Mouse (Mus musculus) hindbrain, embryonic 13.5 days (tissue): Measurements from ENCODE around the gene Wdr43. TPM values are rescaled to one million over a fixed set of nuclear protein-coding genes. Genes with fewer than 3 reads are reported as not detected.
A peak's percentile ranks its signal among the peaks of the same experiment; 100 is the strongest.
"Not testable (repeated sequence)": the region's sequence is repeated elsewhere in the genome, so short reads cannot be mapped to it uniquely, and the experiment has no call there.

Experiments
- ATAC-seq: fragments of 200-750 bp; cut with Nextera tagmentation; 2 replicates; pipeline ENCODE4 v1.8.0; 2017; ENCODE audit warnings: moderate TSS enrichment; ENCODE audit not compliant: low FRiP score
- H3K27ac ChIP-seq: fragments of 300-500 bp; sonication (generic); 2 replicates; pipeline ENCODE4 v1.5.1; 2015; ENCODE audit warnings: inconsistent platforms, mild to moderate bottlenecking, moderate library complexity
- H3K27me3 ChIP-seq: fragments of 300-500 bp; sonication (generic); 2 replicates; pipeline ENCODE4 v1.6.1; 2015; ENCODE audit warnings: mild to moderate bottlenecking, inconsistent platforms
- H3K36me3 ChIP-seq: fragments of 300-500 bp; sonication (generic); 2 replicates; pipeline ENCODE4 v1.6.1; 2015; ENCODE audit warnings: mild to moderate bottlenecking, inconsistent platforms
- H3K4me1 ChIP-seq: fragments of 300-500 bp; sonication (generic); replicated peaks from 2 replicates; pipeline ENCODE4 v1.6.1; 2015; ENCODE audit warnings: inconsistent platforms
- H3K4me2 ChIP-seq: fragments of 300-500 bp; sonication (generic); 2 replicates; pipeline ENCODE4 v1.6.1; 2015; ENCODE audit warnings: inconsistent platforms, mild to moderate bottlenecking, moderate library complexity
- H3K4me3 ChIP-seq: fragments of 300-500 bp; sonication (generic); 2 replicates; pipeline ENCODE4 v1.5.1; 2015; ENCODE audit warnings: mild to moderate bottlenecking, inconsistent platforms
- H3K9ac ChIP-seq: fragments of 300-500 bp; sonication (generic); 2 replicates; pipeline ENCODE4 v1.6.1; 2015; ENCODE audit warnings: mild to moderate bottlenecking, inconsistent platforms
- H3K9me3 ChIP-seq: fragments of 300-500 bp; sonication (generic); 2 replicates; pipeline ENCODE4 v1.6.1; 2016; ENCODE audit warnings: inconsistent platforms
- WGBS: fragments of 180-500 bp; shearing (Covaris S2); methylation state at CpG from one replicate; pipeline ENCODE4 v1.1.7; 2015; 5-methylcytosine and 5-hydroxymethylcytosine counted together
- polyA plus RNA-seq: library from polyadenylated mRNA; unstranded; fragments of >200 nt; fragmentation: Nextera tagmentation; extraction: Ambion mirVana; gene quantifications from 2 replicates; pipeline ENCODE4 v1.2.1, GENCODE M21; 2015

Wdr43 gene
- polyA plus RNA-seq, 1 experiment from 2014 or later, result 52.8 TPM

DNA sequence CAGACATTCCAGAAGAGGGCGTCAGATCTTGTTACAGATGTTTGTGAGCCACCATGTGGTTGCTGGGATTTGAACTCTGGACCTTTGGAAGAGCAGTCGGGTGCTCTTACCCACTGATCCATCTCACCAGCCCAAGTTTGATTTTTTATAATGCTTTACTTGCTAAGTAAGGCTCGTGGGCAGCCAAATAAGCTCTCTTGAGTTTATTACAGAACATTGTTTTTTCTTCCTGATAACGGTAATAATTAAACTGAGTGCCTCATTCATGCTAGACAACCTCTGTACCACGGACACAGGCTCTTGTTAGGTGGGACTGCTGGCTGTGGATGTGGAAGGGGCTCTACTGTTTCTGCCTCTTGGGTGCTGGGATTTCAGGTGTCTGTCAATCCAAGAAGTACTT is 23.4 kb downstream of the Wdr43 start:
- ATAC-seq, H3K27ac ChIP-seq, H3K4me3 ChIP-seq, H3K9me3 ChIP-seq, H3K27me3 ChIP-seq, H3K4me1 ChIP-seq, H3K4me2 ChIP-seq, H3K9ac ChIP-seq: not testable (repeated sequence)
- 91% methylated on average over 5 of the region's 5 CpGs for WGBS
- peaks cover 87% of the 10 kb centered on the region for H3K36me3 ChIP-seq

- WGBS, result 93% methylated on average over 9 of the region's 9 CpGs
- no peaks in the 10 kb centered on the region for H3K27me3 ChIP-seq
- ATAC-seq, result no peak
- H3K4me1 ChIP-seq, result no peaks in the 10 kb centered on the region
- no peak overlapping the region for H3K27ac ChIP-seq
- peaks cover 85% of the 10 kb centered on the region for H3K36me3 ChIP-seq
- no peak overlapping the region for H3K9ac ChIP-seq
- H3K9me3 ChIP-seq, result no peaks in the 10 kb centered on the region
- H3K4me3 ChIP-seq, result no peak overlapping the region
- H3K4me2 ChIP-seq, result no peak overlapping the region
Measured at GRCm38 (mm10) chr17:71640421-71641085, 24.9 kb downstream of the Wdr43 start.

DNA sequence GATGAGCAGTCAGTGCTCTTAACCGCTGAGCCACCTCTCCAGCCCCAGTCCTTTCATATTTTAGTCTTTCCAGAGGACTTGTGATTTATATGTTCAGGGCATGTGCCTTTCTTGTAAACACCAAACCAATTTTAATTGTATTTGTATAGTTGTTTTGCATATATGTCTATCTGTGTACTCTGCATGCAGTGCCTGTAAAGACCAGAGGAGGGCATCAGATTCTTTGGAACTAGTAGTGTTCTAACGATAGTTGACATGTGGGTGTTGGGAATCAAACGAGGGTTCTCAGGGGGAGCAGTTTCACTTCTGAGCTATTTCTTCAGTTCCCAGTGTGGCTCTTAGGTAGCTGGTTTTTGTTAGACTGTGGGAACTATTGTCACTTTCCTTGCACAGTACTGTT is 26.5 kb downstream of the Wdr43 start:
- Histone ChIP-seq H3K4me1 (no peaks in the 10 kb centered on the region), H3K4me2 (no peak overlapping the region), H3K27ac (no peak overlapping the region), H3K36me3 (peaks cover 73% of the 10 kb centered on the region), H3K4me3 (no peak overlapping the region), H3K9ac (no peak overlapping the region), H3K9me3 (no peaks in the 10 kb centered on the region), H3K27me3 (no peaks in the 10 kb centered on the region)
- ATAC-seq, result no peak
- WGBS, result 89% methylated on average over 3 of the region's 3 CpGs

DNA sequence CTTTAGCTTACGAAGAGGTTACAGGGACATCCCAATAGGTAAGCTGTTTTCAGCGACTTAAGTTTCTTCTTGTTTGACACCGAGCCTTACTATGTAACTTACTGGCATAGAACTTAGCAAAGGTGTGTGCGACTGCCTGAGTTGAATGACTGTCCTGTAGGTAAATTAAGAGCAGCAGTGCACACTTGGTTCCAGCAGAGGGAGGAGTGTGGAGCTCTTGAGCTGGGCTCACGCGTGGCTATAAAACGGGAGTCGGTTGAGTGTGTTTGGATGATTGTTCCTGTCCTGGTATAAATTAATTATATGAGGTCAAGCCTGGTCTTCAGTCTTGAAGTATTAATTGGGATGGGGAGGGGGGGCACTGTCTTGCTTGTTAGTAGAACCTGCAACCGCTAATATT is 34.3 kb downstream of the Wdr43 start:
- H3K4me1 ChIP-seq, result no peaks in the 10 kb centered on the region
- no peak overlapping the region for H3K27ac ChIP-seq
- no peaks in the 10 kb centered on the region for H3K27me3 ChIP-seq
- H3K4me2 ChIP-seq, result no peak overlapping the region
- ATAC-seq, result no peak
- peaks cover 61% of the 10 kb centered on the region for H3K36me3 ChIP-seq
- 92% methylated on average over 9 of the region's 9 CpGs for WGBS
- no peak overlapping the region for H3K4me3 ChIP-seq
- H3K9ac ChIP-seq, result no peak overlapping the region
- H3K9me3 ChIP-seq, result no peaks in the 10 kb centered on the region

DNA sequence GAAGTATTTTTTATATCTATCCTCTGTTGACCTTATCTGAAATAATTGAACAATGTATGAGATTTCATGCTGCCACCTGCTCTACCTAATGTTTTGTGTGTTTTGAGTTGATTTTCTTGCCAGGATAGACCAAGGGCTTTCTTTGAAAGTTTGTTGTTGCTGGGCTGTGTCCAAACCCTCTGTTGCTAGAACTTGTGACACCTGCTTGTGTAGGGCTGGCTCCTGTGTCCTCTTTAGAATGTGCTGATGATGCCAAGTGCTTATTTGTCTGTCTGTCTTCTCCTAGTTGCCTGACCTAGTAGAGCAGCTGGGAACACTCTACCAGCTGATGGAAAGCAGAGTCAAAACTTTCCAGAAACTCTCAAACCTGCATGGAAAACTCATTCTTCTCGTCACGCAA is 36.8 kb downstream of the Wdr43 start:
- peaks cover 59% of the 10 kb centered on the region for H3K36me3 ChIP-seq
- H3K27ac ChIP-seq, result no peak overlapping the region

DNA sequence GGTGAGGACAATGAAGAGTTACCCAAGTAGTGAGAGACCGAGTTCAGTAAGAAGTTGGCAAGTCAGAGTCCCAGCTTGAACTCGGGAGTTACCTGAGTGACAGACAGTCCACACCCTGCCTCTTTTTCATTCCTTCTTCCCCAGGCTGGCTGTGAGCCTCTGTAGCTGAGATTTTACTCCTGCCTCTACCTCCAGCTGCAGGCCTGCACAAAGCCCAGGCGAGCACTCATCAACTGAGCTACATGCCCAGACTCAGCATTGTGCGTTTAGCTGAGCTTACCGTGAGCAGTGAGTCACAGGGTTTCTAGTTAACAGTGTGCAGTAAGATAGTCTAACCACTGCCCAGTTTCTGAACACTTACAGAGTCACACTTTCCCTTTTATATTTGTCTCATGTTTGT is 37.2 kb downstream of the Wdr43 start:
- H3K4me1 ChIP-seq, result no peaks in the 10 kb centered on the region
- H3K9me3 ChIP-seq, result no peaks in the 10 kb centered on the region
- no peak overlapping the region for H3K4me3 ChIP-seq
- no peak overlapping the region for H3K27ac ChIP-seq
- H3K9ac ChIP-seq, result no peak overlapping the region
- ATAC-seq, result no peak
- no peak overlapping the region for H3K4me2 ChIP-seq
- H3K27me3 ChIP-seq, result no peaks in the 10 kb centered on the region
- WGBS, result 94% methylated on average over 5 of the region's 5 CpGs
- peaks cover 63% of the 10 kb centered on the region for H3K36me3 ChIP-seq

More for the DNA sequence above, 36.8 kb downstream of the Wdr43 start:
- Histone ChIP-seq H3K4me3 (no peak overlapping the region), H3K4me1 (no peaks in the 10 kb centered on the region), H3K9me3 (no peaks in the 10 kb centered on the region), H3K4me2 (no peak overlapping the region), H3K9ac (no peak overlapping the region), H3K27me3 (no peaks in the 10 kb centered on the region)
- 95% methylated on average over 2 of the region's 2 CpGs for whole genome bisulfite sequencing
- ATAC-seq, result no peak

DNA sequence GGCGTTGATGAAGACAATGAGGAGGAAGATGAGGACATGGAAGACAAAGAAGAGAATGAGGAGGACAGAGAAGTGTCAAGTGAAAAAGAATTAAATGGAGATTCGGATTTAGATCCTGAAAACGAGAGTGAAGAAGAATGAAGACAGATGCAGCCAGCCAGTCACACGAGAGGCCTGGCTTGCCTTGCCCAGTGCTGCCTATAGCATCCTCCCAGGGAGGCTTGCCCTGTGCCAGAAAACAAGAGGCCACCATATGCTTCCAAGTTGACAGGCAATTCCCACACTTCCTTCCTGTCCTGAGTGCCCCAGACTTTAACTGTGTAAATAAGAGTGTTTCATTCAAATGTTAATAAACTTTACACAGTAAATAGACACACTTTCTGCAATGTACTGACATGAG is 41.8 kb downstream of the Wdr43 start:
- no peak for ATAC-seq
- Histone ChIP-seq H3K9me3 (no peaks in the 10 kb centered on the region), H3K27me3 (no peaks in the 10 kb centered on the region), H3K4me1 (0 out of 2 replicates have a peak, but pooled peaks cover 2% of the 10 kb centered on the region), H3K36me3 (peaks cover 35% of the 10 kb centered on the region), H3K4me3 (no peak overlapping the region), H3K4me2 (no peak overlapping the region), H3K27ac (no peak overlapping the region), H3K9ac (no peak overlapping the region)
- 78% methylated on average over 4 of the region's 4 CpGs for WGBS

DNA sequence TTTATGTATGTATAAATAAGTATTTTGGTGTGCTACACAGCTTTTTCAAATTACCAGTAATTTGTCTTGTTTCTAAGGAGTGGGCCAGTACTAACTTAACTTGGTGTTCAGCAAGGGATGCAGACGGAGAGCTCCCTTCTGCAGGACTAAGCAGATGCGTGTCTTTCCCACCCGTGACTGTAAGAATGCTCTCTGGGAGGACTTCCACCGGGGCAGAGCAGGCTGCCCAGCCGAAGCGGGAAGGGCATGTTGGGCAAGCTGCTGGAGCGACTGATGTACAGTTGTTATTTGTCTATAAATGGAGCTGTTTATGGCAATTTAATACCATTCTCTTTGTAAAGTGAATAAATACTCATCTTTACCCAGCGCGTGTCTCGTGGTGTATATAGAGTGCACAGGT is 43.0 kb downstream of the Wdr43 start:
- Histone ChIP-seq H3K27me3 (no peaks in the 10 kb centered on the region), H3K4me1 (0 out of 2 replicates have a peak, but pooled peaks cover 5% of the 10 kb centered on the region), H3K4me2 (no peak overlapping the region), H3K9ac (no peak overlapping the region), H3K4me3 (no peak overlapping the region), H3K9me3 (no peaks in the 10 kb centered on the region), H3K36me3 (peaks cover 26% of the 10 kb centered on the region), H3K27ac (no peak overlapping the region)
- ATAC-seq, result no peak
- 90% methylated on average over 10 of the region's 10 CpGs for WGBS

GRCm38 (mm10) chr17:71660390-71660789 is 44.7 kb downstream of the Wdr43 start:
- Histone ChIP-seq H3K4me2 (no peak overlapping the region), H3K36me3 (peaks cover 20% of the 10 kb centered on the region), H3K27ac (no peak overlapping the region), H3K27me3 (no peaks in the 10 kb centered on the region), H3K9ac (no peak overlapping the region), H3K4me3 (no peak overlapping the region), H3K4me1 (0 out of 2 replicates have a peak, but pooled peaks cover 5% of the 10 kb centered on the region), H3K9me3 (no peaks in the 10 kb centered on the region)
- ATAC-seq, result no peak
- WGBS, result 59% methylated on average over 1 of the region's 1 CpGs

GRCm38 (mm10) chr17:71662751-71663250 is 47.1 kb downstream of the Wdr43 start:
- 0 out of 2 replicates have a peak, but pooled peaks cover 5% of the 10 kb centered on the region for H3K4me1 ChIP-seq
- H3K9me3 ChIP-seq, result no peaks in the 10 kb centered on the region
- peak overlapping the region; percentile 62 for H3K4me2 ChIP-seq
- H3K9ac ChIP-seq, result peak overlapping the region; percentile 60; the same call in 1 of the 2 replicates
- H3K36me3 ChIP-seq, result peaks cover 9% of the 10 kb centered on the region
- 10% methylated on average over 21 of the region's 21 CpGs for whole genome bisulfite sequencing
- H3K4me3 ChIP-seq, result peak overlapping the region; percentile 33
- no peaks in the 10 kb centered on the region for H3K27me3 ChIP-seq
- H3K27ac ChIP-seq, result no peak overlapping the region
- ATAC-seq, result peak; percentile 89

DNA sequence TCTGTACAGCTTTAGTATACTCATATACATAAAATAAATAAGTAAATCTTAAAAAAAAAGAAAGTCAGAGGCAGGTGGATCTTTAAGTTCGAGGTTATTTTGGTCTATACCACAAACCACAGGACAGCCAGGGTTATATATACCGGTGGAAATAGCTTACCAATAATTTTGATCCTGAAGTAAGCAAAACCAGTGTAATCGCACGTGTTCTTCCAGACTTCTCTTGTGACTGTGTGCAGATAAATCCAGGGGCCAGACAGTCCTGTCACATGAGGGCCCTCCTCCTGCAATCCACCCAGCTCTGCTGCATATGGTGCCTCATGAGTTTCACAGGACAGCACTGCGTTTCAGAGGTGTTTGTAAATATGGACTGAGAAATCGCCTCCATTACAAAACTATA is 47.8 kb downstream of the Wdr43 start:
- Histone ChIP-seq H3K9ac (no peak overlapping the region), H3K4me2 (no peak overlapping the region), H3K4me1 (0 out of 2 replicates have a peak, but pooled peaks cover 5% of the 10 kb centered on the region), H3K36me3 (peaks cover 4% of the 10 kb centered on the region), H3K27me3 (no peaks in the 10 kb centered on the region), H3K4me3 (no peak overlapping the region), H3K27ac (no peak overlapping the region), H3K9me3 (no peaks in the 10 kb centered on the region)
- 86% methylated on average over 6 of the region's 6 CpGs for WGBS
- ATAC-seq, result no peak

DNA sequence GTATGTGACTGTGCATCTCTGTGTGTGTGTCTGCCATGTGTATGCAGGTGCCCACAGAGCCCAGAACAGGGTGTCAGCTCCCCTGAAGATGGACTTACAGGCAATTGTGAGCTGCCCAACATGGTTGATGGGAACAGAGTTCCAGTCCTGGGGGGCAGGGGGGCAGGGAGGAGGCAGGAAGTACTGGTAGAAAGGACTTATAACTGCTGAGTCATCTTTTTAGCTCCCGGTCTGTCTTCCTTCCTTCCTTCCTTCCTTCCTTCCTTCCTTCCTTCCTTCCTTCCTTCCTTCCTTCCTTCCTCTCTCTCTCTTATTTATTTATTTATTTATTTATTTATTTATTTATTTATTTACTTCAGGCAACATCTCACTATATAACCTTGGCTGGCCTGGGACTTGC is 48.5 kb downstream of the Wdr43 start:
- ATAC-seq, result no peak
- Histone ChIP-seq H3K36me3 (no peaks in the 10 kb centered on the region), H3K4me2 (no peak overlapping the region), H3K4me1 (0 out of 2 replicates have a peak, but pooled peaks cover 5% of the 10 kb centered on the region), H3K9me3 (no peaks in the 10 kb centered on the region), H3K27ac (no peak overlapping the region), H3K4me3 (no peak overlapping the region), H3K27me3 (no peaks in the 10 kb centered on the region), H3K9ac (no peak overlapping the region)
- 86% methylated on average over 1 of the region's 1 CpGs for WGBS

DNA sequence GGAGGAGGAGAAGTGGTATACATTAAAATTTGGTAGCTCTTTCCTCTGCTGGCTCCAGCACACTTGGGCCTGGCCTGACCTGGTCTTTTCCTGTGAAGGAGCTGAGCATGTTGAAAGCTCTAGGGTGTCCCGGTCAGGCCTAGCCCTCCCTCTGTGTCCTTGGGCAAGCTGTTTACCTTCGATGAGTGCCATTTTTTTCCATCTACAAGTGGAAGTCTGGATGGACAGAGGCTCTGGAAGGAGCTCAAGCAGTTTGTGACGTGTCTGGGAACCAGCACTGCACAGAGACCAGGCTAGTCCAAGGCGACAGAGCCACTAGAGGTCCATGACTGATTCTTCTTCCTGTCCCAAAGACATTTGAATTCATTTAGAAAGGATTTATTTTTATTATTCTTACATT is 49.5 kb downstream of the Wdr43 start:
- H3K36me3 ChIP-seq, result no peaks in the 10 kb centered on the region
- ATAC-seq, result no peak
- no peak overlapping the region for H3K9ac ChIP-seq
- H3K27me3 ChIP-seq, result no peaks in the 10 kb centered on the region
- 0 out of 2 replicates have a peak, but pooled peaks cover 5% of the 10 kb centered on the region for H3K4me1 ChIP-seq
- no peak overlapping the region for H3K27ac ChIP-seq
- no peaks in the 10 kb centered on the region for H3K9me3 ChIP-seq
- no peak overlapping the region for H3K4me2 ChIP-seq
- 90% methylated on average over 4 of the region's 4 CpGs for WGBS
- H3K4me3 ChIP-seq, result no peak overlapping the region
